Mouse (Mus musculus): ENCODE measurements around the gene Snrnp27. TPM values are rescaled to one million over a fixed set of nuclear protein-coding genes. Genes with fewer than 3 reads are reported as not detected.
A peak's percentile ranks its signal among the peaks of the same experiment; 100 is the strongest.

Gene Snrnp27
- polyA plus RNA-seq, 1 experiment from 2014 or later = 71.2 TPM

- DNase-seq = peak; percentile 87
Observed at GRCm38 (mm10) chr6:86639180-86640160, 44.9 kb downstream of the Snrnp27 start.

GRCm38 (mm10) chr6:86638434-86638833 lies 45.9 kb downstream of the Snrnp27 start:
- Histone ChIP-seq H3K27ac (peak overlapping the region; percentile 99), H3K9me3 (replicated peaks) (no peaks in the 10 kb centered on the region), H3K27me3 (peaks cover 4% of the 10 kb centered on the region; the same call in 1 of the 2 replicates), H3K4me2 (peak overlapping the region; percentile 21; the same call in 1 of the 2 replicates), H3K9ac (peak overlapping the region; percentile 57; the same call in 1 of the 2 replicates), H3K4me1 (replicated peaks) (peaks cover 79% of the 10 kb centered on the region), H3K36me3 (no peaks in the 10 kb centered on the region), H3K4me3 (replicated peaks) (no peak overlapping the region)
- ATAC-seq (ENCODE audit: low read depth) (no peak), DNase-seq (no peak)
- WGBS (ENCODE audit: insufficient replicate concordance) = 50% methylated on average over 2 of the region's 2 CpGs

More at GRCm38 (mm10) chr6:86639180-86640160, 44.9 kb downstream of the Snrnp27 start:
- Histone ChIP-seq H3K9me3 (replicated peaks) (no peaks in the 10 kb centered on the region), H3K36me3 (no peaks in the 10 kb centered on the region), H3K27ac (peak overlapping the region; percentile 99), H3K27me3 (no peaks in the 10 kb centered on the region), H3K4me3 (replicated peaks) (peak overlapping the region; percentile 47), H3K4me1 (replicated peaks) (peaks cover 79% of the 10 kb centered on the region), H3K9ac (peak overlapping the region; percentile 80), H3K4me2 (peak overlapping the region; percentile 65)
- ATAC-seq (ENCODE audit: low read depth) = peak; percentile 91
- WGBS (ENCODE audit: insufficient replicate concordance) = 33% methylated on average over 18 of the region's 18 CpGs

- WGBS (ENCODE audit: insufficient replicate concordance) = 80% methylated on average over 2 of the region's 2 CpGs
- ATAC-seq (ENCODE audit: low read depth) = no peak
- Histone ChIP-seq H3K4me3 (replicated peaks) (no peak overlapping the region), H3K4me1 (replicated peaks) (peaks cover 78% of the 10 kb centered on the region), H3K4me2 (peak overlapping the region; percentile 61), H3K9me3 (replicated peaks) (no peaks in the 10 kb centered on the region), H3K36me3 (no peaks in the 10 kb centered on the region), H3K9ac (peak overlapping the region; percentile 77), H3K27me3 (peaks cover 6% of the 10 kb centered on the region; the same call in 1 of the 2 replicates), H3K27ac (peak overlapping the region; percentile 98)
- DNase-seq = no peak
Observed at GRCm38 (mm10) chr6:86637860-86638259, 46.5 kb downstream of the Snrnp27 start.

GRCm38 (mm10) chr6:86637171-86637835 lies 47.0 kb downstream of the Snrnp27 start:
- peak overlapping the region; percentile 61 for H3K4me2 ChIP-seq
- peak overlapping the region; percentile 77 for H3K9ac ChIP-seq
- no peak overlapping the region for H3K4me3 ChIP-seq (replicated peaks)
- no peaks in the 10 kb centered on the region for H3K36me3 ChIP-seq
- DNase-seq (peak; percentile 76), ATAC-seq (ENCODE audit: low read depth) (peak; percentile 72)
- H3K9me3 ChIP-seq (replicated peaks) = no peaks in the 10 kb centered on the region
- H3K27me3 ChIP-seq = peaks cover 6% of the 10 kb centered on the region; the same call in 1 of the 2 replicates
- H3K27ac ChIP-seq = peak overlapping the region; percentile 98
- H3K4me1 ChIP-seq (replicated peaks) = peaks cover 73% of the 10 kb centered on the region
- 23% methylated on average over 4 of the region's 4 CpGs for WGBS (ENCODE audit: insufficient replicate concordance)

- peak; percentile 67 for ATAC-seq (ENCODE audit: low read depth)
- Histone ChIP-seq H3K9me3 (replicated peaks) (no peaks in the 10 kb centered on the region), H3K27me3 (peaks cover 6% of the 10 kb centered on the region; the same call in 1 of the 2 replicates), H3K4me3 (replicated peaks) (peak overlapping the region; percentile 19; the same call in 1 of the 2 replicates), H3K36me3 (no peaks in the 10 kb centered on the region), H3K9ac (peak overlapping the region; percentile 77), H3K4me2 (peak overlapping the region; percentile 61), H3K4me1 (replicated peaks) (peaks cover 72% of the 10 kb centered on the region), H3K27ac (peak overlapping the region; percentile 98)
- WGBS (ENCODE audit: insufficient replicate concordance) = 6% methylated on average over 2 of the region's 2 CpGs
- DNase-seq = peak; percentile 69
Observed at GRCm38 (mm10) chr6:86636495-86636894, 47.8 kb downstream of the Snrnp27 start.

DNA sequence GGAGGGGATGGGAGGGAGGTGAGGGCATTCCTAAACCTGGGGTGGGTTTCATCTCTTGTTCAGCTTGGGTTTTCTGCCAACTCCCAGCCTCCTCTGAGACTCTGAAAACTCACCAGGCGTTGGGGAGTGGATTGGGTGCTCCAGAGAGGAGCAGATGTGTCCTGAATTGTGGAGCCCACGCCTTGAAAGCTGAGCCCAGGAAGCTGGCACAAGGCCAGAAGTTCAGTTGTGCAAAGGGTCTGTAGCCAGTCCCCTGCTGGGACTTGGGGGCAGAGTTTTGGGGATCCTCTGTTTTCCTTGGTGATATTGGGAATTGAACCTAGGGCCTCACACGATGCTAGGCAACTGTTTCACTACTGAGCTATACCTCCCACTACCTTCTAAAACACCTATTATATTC lies 54.2 kb downstream of the Snrnp27 start:
- H3K27me3 ChIP-seq = peaks cover 11% of the 10 kb centered on the region; the same call in 1 of the 2 replicates
- ATAC-seq (ENCODE audit: low read depth) (no peak), DNase-seq (no peak)
- no peak overlapping the region for H3K4me2 ChIP-seq
- H3K9me3 ChIP-seq (replicated peaks) = no peaks in the 10 kb centered on the region
- peaks cover 19% of the 10 kb centered on the region for H3K4me1 ChIP-seq (replicated peaks)
- H3K9ac ChIP-seq = no peak overlapping the region
- H3K27ac ChIP-seq = no peak overlapping the region
- no peak overlapping the region for H3K4me3 ChIP-seq (replicated peaks)
- no peaks in the 10 kb centered on the region for H3K36me3 ChIP-seq
- 69% methylated on average over 3 of the region's 3 CpGs for WGBS (ENCODE audit: insufficient replicate concordance)

GRCm38 (mm10) chr6:86627946-86628345 lies 56.4 kb downstream of the Snrnp27 start, which contains the start of gene Asprv1:
Asprv1 (plus strand) TSS chr6:86628164.
- H3K9ac ChIP-seq = no peak within 1 kb of the TSS
- WGBS (ENCODE audit: insufficient replicate concordance) = 59% methylated on average over 10 of the region's 10 CpGs
- peaks cover 12% of the 10 kb centered on the region for H3K4me1 ChIP-seq (replicated peaks)
- H3K27me3 ChIP-seq = 0 out of 2 replicates have a peak, but pooled peaks cover 7% of the 10 kb centered on the region
- H3K4me2 ChIP-seq = no peak within 1 kb of the TSS
- H3K9me3 ChIP-seq (replicated peaks) = no peaks in the 10 kb centered on the region
- H3K4me3 ChIP-seq (replicated peaks) = no peak within 1 kb of the TSS
- ATAC-seq (ENCODE audit: low read depth) = no peak
- H3K36me3 ChIP-seq = no peaks in the 10 kb centered on the region
- DNase-seq = no peak
- no peak within 1 kb of the TSS; the same call in 1 of the 2 replicates for H3K27ac ChIP-seq

Other genes starting within 250 kb of the Snrnp27 start
- gene C87436, start 246.1 kb downstream of the Snrnp27 start, polyA plus RNA-seq (2015; fragmentation: Nextera tagmentation; extraction: Ambion mirVana) = 12.4 and 14.5 TPM in 2 replicates
- gene Pcbp1, start 158.2 kb downstream of the Snrnp27 start, polyA plus RNA-seq (2015; fragmentation: Nextera tagmentation; extraction: Ambion mirVana) = 327 and 339 TPM in 2 replicates
- 0.25 and 0.29 TPM in 2 replicates for gene Asprv1, start 56.4 kb downstream of the Snrnp27 start, polyA plus RNA-seq (2015; fragmentation: Nextera tagmentation; extraction: Ambion mirVana)
- gene Mxd1, start 15.4 kb downstream of the Snrnp27 start, polyA plus RNA-seq (2015; fragmentation: Nextera tagmentation; extraction: Ambion mirVana) = 32.9 and 38.7 TPM in 2 replicates
- 8.9 and 10.3 TPM in 2 replicates for gene Gmcl1, start 48.9 kb upstream of the Snrnp27 start, polyA plus RNA-seq (2015; fragmentation: Nextera tagmentation; extraction: Ambion mirVana)
- 28.1 and 31.7 TPM in 2 replicates for gene Anxa4, start 109.1 kb upstream of the Snrnp27 start, polyA plus RNA-seq (2015; fragmentation: Nextera tagmentation; extraction: Ambion mirVana)
- gene Aak1, start 165.0 kb upstream of the Snrnp27 start, polyA plus RNA-seq (2015; fragmentation: Nextera tagmentation; extraction: Ambion mirVana) = 3.4 and 4.3 TPM in 2 replicates